Mouse (Mus musculus) adrenal gland (tissue): ENCODE measurements at regions not wholly inside any gene's neighbourhood (a gene's known extent, or its start where the extent isn't known, plus 50 kb on each side); places are given as distances from the start of the nearest gene placed in this dataset.

Experiments used
- intact Hi-C: fragments of 180-260 bp; cut with DNase I; formaldehyde crosslinking; loops from one replicate; pipeline ENCODE4 v1.15.1; 2025

- intact Hi-C loops = no loop called here
These were observed 407.1 kb downstream of the Bcor start for GRCm38 (mm10) chrX:11752973-11753590.

GRCm38 (mm10) chrX:11755046-11755445 lies 405.1 kb downstream of the Bcor start:
- intact Hi-C loops = no loop called here

- intact Hi-C loops = no loop called here
These were observed 396.6 kb downstream of the Bcor start for GRCm38 (mm10) chrX:11763351-11764082.

GRCm38 (mm10) chrX:11776236-11776899 lies 383.8 kb downstream of the Bcor start:
- intact Hi-C loops = no loop called here

- intact Hi-C loops = no loop called here
These were observed 365.1 kb downstream of the Bcor start for GRCm38 (mm10) chrX:11795010-11795409.

- intact Hi-C loops = no loop called here
These were observed 362.3 kb downstream of the Bcor start for GRCm38 (mm10) chrX:11797870-11798269.

GRCm38 (mm10) chrX:11798326-11798725 lies 361.8 kb downstream of the Bcor start:
- intact Hi-C loops = no loop called here

GRCm38 (mm10) chrX:11800400-11800941 lies 359.7 kb downstream of the Bcor start:
- intact Hi-C loops = loop anchor here (10.0 kb wide), 1 partner anchor 284 kb away; no protein-coding TSS in a partner anchor

GRCm38 (mm10) chrX:11801208-11801607 lies 358.9 kb downstream of the Bcor start:
- intact Hi-C loops = loop anchor here (10.0 kb wide), 1 partner anchor 284 kb away; no protein-coding TSS in a partner anchor

GRCm38 (mm10) chrX:11801621-11802020 lies 358.5 kb downstream of the Bcor start:
- intact Hi-C loops = loop anchor here (10.0 kb wide), 1 partner anchor 283 kb away; no protein-coding TSS in a partner anchor

- intact Hi-C loops = loop anchor here (10.0 kb wide), 1 partner anchor 283 kb away; no protein-coding TSS in a partner anchor
These were observed 357.9 kb downstream of the Bcor start for GRCm38 (mm10) chrX:11802074-11802899.

- intact Hi-C loops = loop anchor here (10.0 kb wide), 1 partner anchor 282 kb away; no protein-coding TSS in a partner anchor
These were observed 356.9 kb downstream of the Bcor start for GRCm38 (mm10) chrX:11803239-11803638.

- intact Hi-C loops = loop anchor here (10.0 kb wide), 1 partner anchor 278 kb away; no protein-coding TSS in a partner anchor
These were observed 353.3 kb downstream of the Bcor start for GRCm38 (mm10) chrX:11806896-11807252.

- intact Hi-C loops = loop anchor here (10.0 kb wide), 1 partner anchor 277 kb away; no protein-coding TSS in a partner anchor
These were observed 352.8 kb downstream of the Bcor start for GRCm38 (mm10) chrX:11807253-11807882.

- intact Hi-C loops = loop anchor here (10.0 kb wide), 1 partner anchor 277 kb away; no protein-coding TSS in a partner anchor
These were observed 352.3 kb downstream of the Bcor start for GRCm38 (mm10) chrX:11807883-11808262.

- intact Hi-C loops = loop anchor here (10.0 kb wide), 1 partner anchor 276 kb away; no protein-coding TSS in a partner anchor
These were observed 351.2 kb downstream of the Bcor start for GRCm38 (mm10) chrX:11808911-11809310.

GRCm38 (mm10) chrX:11814861-11815260 lies 345.3 kb downstream of the Bcor start:
- intact Hi-C loops = no loop called here

GRCm38 (mm10) chrX:11815864-11816263 lies 344.3 kb downstream of the Bcor start:
- intact Hi-C loops = no loop called here

- intact Hi-C loops = no loop called here
These were observed 341.5 kb downstream of the Bcor start for GRCm38 (mm10) chrX:11818634-11819033.

GRCm38 (mm10) chrX:11821165-11821564 lies 339.0 kb downstream of the Bcor start:
- intact Hi-C loops = no loop called here
